Mouse (Mus musculus) small intestine, adult 2 months (tissue): ENCODE results near the gene Rbm34.

Source experiments
- CTCF ChIP-seq: fragments of 200-500 bp; IDR thresholded peaks from 2 replicates; pipeline ENCODE4 v1.5.1; 2012; ENCODE audit warnings: low read depth, mild to moderate bottlenecking, control low read depth, inconsistent platforms, low read length, moderate library complexity, mixed read lengths; ENCODE audit not compliant: insufficient replicate concordance, insufficient read length; ENCODE audit errors: extremely low read depth
- POLR2A ChIP-seq: fragments of 200-500 bp; IDR thresholded peaks from 2 replicates; pipeline ENCODE4 v1.6.1; 2012; ENCODE audit warnings: low read depth, mild to moderate bottlenecking, control low read depth, inconsistent platforms, low read length, moderate library complexity

GRCm38 (mm10) chr8:126903927-126904326, 66.9 kb downstream of the Rbm34 start:
- no peak for TF ChIP-seq CTCF
- TF ChIP-seq POLR2A: no peak
